Mouse (Mus musculus) limb, embryonic 11.5 days (tissue): ENCODE measurements around the gene Isl2. TPM values are rescaled to one million over a fixed set of nuclear protein-coding genes. Genes with fewer than 3 reads are reported as not detected.

Experiments
- ATAC-seq: fragments of 200-750 bp; cut with Nextera tagmentation; 2 replicates; pipeline ENCODE4 v1.8.0; 2017; ENCODE audit warnings: low read depth; ENCODE audit not compliant: insufficient number of reproducible peaks, low FRiP score, low TSS enrichment
- DNase-seq: peaks from one replicate; pipeline ENCODE4 v3.0.0-alpha.2; 2015; ENCODE audit warnings: low spot score
- H3K27ac ChIP-seq: fragments of 300-500 bp; sonication (generic); replicated peaks from 2 replicates; pipeline ENCODE4 v1.5.1; 2014; ENCODE audit warnings: low read depth, mild to moderate bottlenecking, low read length
- H3K27me3 ChIP-seq: fragments of 300-500 bp; sonication (generic); 2 replicates; pipeline ENCODE4 v1.6.1; 2014; ENCODE audit warnings: mild to moderate bottlenecking, low read length, mixed read lengths; ENCODE audit not compliant: control insufficient read depth, insufficient read depth
- H3K36me3 ChIP-seq: fragments of 300-500 bp; sonication (generic); 2 replicates; pipeline ENCODE4 v1.6.1; 2014; ENCODE audit warnings: mild to moderate bottlenecking, low read length, moderate library complexity, mixed read lengths; ENCODE audit not compliant: control insufficient read depth, insufficient read depth
- H3K4me1 ChIP-seq: fragments of 300-500 bp; sonication (generic); 2 replicates; pipeline ENCODE4 v1.6.1; 2014; ENCODE audit warnings: low read length, mixed read lengths; ENCODE audit not compliant: control insufficient read depth, insufficient read depth
- H3K4me2 ChIP-seq: fragments of 300-500 bp; sonication (generic); 2 replicates; pipeline ENCODE4 v1.6.1; 2014; ENCODE audit warnings: low read depth, mild to moderate bottlenecking, moderate library complexity; ENCODE audit not compliant: severe bottlenecking
- H3K4me3 ChIP-seq: fragments of 300-500 bp; sonication (generic); 2 replicates; pipeline ENCODE4 v1.5.1; 2014; ENCODE audit warnings: low read depth, low read length
- H3K9ac ChIP-seq: fragments of 300-500 bp; sonication (generic); 2 replicates; pipeline ENCODE4 v1.6.1; 2014; ENCODE audit warnings: mild to moderate bottlenecking, low read length
- H3K9me3 ChIP-seq: fragments of 300-500 bp; sonication (generic); 2 replicates; pipeline ENCODE4 v1.6.1; 2016; ENCODE audit warnings: low read length; ENCODE audit not compliant: control insufficient read depth
- WGBS: fragments of 180-500 bp; shearing (Covaris S2); extraction: QIAGEN DNeasy Blood & Tissue Kit; methylation state at CpG from one replicate; pipeline ENCODE4 v1.1.7; 2014; 5-methylcytosine and 5-hydroxymethylcytosine counted together
- polyA plus RNA-seq: library from polyadenylated mRNA; unstranded; fragments of >200 nt; fragmentation: Nextera tagmentation; extraction: Ambion mirVana; gene quantifications from 2 replicates; pipeline ENCODE4 v1.2.1, GENCODE M21; 2014

The Isl2 gene
- polyA plus RNA-seq, 1 experiment from 2014 or later = 1.9 TPM

GRCm38 (mm10) chr9:55543703-55544401, 5.4 kb downstream of the Isl2 start:
- ATAC-seq = no peak
- Histone ChIP-seq H3K27ac (no peak overlapping the region), H3K9ac (peak overlapping the region; percentile 1; the same call in 1 of the 2 replicates), H3K4me3 (peak overlapping the region; percentile 14), H3K9me3 (no peaks in the 10 kb centered on the region), H3K4me2 (peak overlapping the region; percentile 36), H3K36me3 (no peaks in the 10 kb centered on the region), H3K27me3 (peaks cover 69% of the 10 kb centered on the region), H3K4me1 (peaks cover 28% of the 10 kb centered on the region)
- peak; percentile 81 for DNase-seq
- 1% methylated on average over 46 of the region's 46 CpGs for WGBS

GRCm38 (mm10) chr9:55544861-55545555, 6.5 kb downstream of the Isl2 start:
- peak; percentile 79 for DNase-seq
- Histone ChIP-seq H3K9me3 (no peaks in the 10 kb centered on the region), H3K9ac (no peak overlapping the region), H3K27ac (no peak overlapping the region), H3K27me3 (peaks cover 73% of the 10 kb centered on the region), H3K4me1 (peaks cover 33% of the 10 kb centered on the region), H3K4me2 (no peak overlapping the region; the same call in 1 of the 2 replicates), H3K36me3 (no peaks in the 10 kb centered on the region), H3K4me3 (no peak overlapping the region)
- ATAC-seq = no peak
- 2% methylated on average over 30 of the region's 30 CpGs for WGBS

GRCm38 (mm10) chr9:55545556-55546175, 7.2 kb downstream of the Isl2 start:
- Histone ChIP-seq H3K4me2 (peak overlapping the region; percentile 34; the same call in 1 of the 2 replicates), H3K27me3 (peaks cover 73% of the 10 kb centered on the region), H3K36me3 (no peaks in the 10 kb centered on the region), H3K27ac (no peak overlapping the region), H3K4me1 (peaks cover 33% of the 10 kb centered on the region), H3K4me3 (no peak overlapping the region), H3K9me3 (no peaks in the 10 kb centered on the region), H3K9ac (0 out of 2 replicates have a peak overlapping the region, but pooled peaks have one; percentile 27)
- peak; percentile 59 for DNase-seq
- 5% methylated on average over 41 of the region's 41 CpGs for WGBS
- ATAC-seq = no peak

GRCm38 (mm10) chr9:55546176-55547010, 7.9 kb downstream of the Isl2 start:
- no peaks in the 10 kb centered on the region for H3K36me3 ChIP-seq
- H3K4me2 ChIP-seq = peak overlapping the region; percentile 34
- H3K9me3 ChIP-seq = no peaks in the 10 kb centered on the region
- no peak overlapping the region for H3K27ac ChIP-seq
- peak overlapping the region; percentile 23 for H3K4me3 ChIP-seq
- peaks cover 73% of the 10 kb centered on the region for H3K27me3 ChIP-seq
- 2% methylated on average over 63 of the region's 63 CpGs for WGBS
- DNase-seq = peak; percentile 73
- H3K4me1 ChIP-seq = peaks cover 33% of the 10 kb centered on the region
- ATAC-seq = no peak
- H3K9ac ChIP-seq = no peak overlapping the region

- Histone ChIP-seq H3K4me1 (peaks cover 28% of the 10 kb centered on the region), H3K9me3 (no peaks in the 10 kb centered on the region), H3K27ac (no peak overlapping the region), H3K4me3 (no peak overlapping the region), H3K4me2 (no peak overlapping the region), H3K36me3 (no peaks in the 10 kb centered on the region), H3K9ac (no peak overlapping the region), H3K27me3 (peaks cover 54% of the 10 kb centered on the region)
- DNase-seq = no peak
- ATAC-seq = no peak
- 17% methylated on average over 3 of the region's 3 CpGs for WGBS
These were observed 10.4 kb downstream of the Isl2 start for GRCm38 (mm10) chr9:55548871-55549270.

GRCm38 (mm10) chr9:55549302-55549890, 10.9 kb downstream of the Isl2 start:
- Histone ChIP-seq H3K4me2 (peak overlapping the region; percentile 7; the same call in 1 of the 2 replicates), H3K27me3 (peaks cover 49% of the 10 kb centered on the region), H3K4me3 (no peak overlapping the region), H3K27ac (no peak overlapping the region), H3K9ac (no peak overlapping the region), H3K9me3 (no peaks in the 10 kb centered on the region), H3K36me3 (no peaks in the 10 kb centered on the region), H3K4me1 (peaks cover 23% of the 10 kb centered on the region)
- DNase-seq = peak; percentile 52
- ATAC-seq = no peak
- 7% methylated on average over 16 of the region's 16 CpGs for WGBS

GRCm38 (mm10) chr9:55554986-55555385, 16.5 kb downstream of the Isl2 start:
- DNase-seq = no peak
- 72% methylated on average over 1 of the region's 1 CpGs for WGBS
- ATAC-seq = no peak
- no peak overlapping the region for H3K4me2 ChIP-seq
- H3K27me3 ChIP-seq = peaks cover 1% of the 10 kb centered on the region; the same call in 1 of the 2 replicates
- no peaks in the 10 kb centered on the region for H3K36me3 ChIP-seq
- H3K4me1 ChIP-seq = peaks cover 10% of the 10 kb centered on the region
- H3K9ac ChIP-seq = no peak overlapping the region
- H3K9me3 ChIP-seq = no peaks in the 10 kb centered on the region
- no peak overlapping the region for H3K4me3 ChIP-seq
- no peak overlapping the region for H3K27ac ChIP-seq
